Mouse (Mus musculus) neural tube, embryonic 11.5 days (tissue): ENCODE data around the gene Ctsa. TPM values are rescaled to one million over a fixed set of nuclear protein-coding genes. Genes with fewer than 3 reads are reported as not detected.

Experiments
- ATAC-seq: fragments of 200-750 bp; cut with Nextera tagmentation; 2 replicates; pipeline ENCODE4 v1.8.0; 2017; ENCODE audit warnings: moderate number of reproducible peaks, mild to moderate bottlenecking, moderate TSS enrichment, moderate library complexity; ENCODE audit not compliant: insufficient read depth, low FRiP score, low TSS enrichment
- DNase-seq: peaks from one replicate; pipeline ENCODE4 v3.0.0-alpha.2; 2015; ENCODE audit warnings: low spot score
- H3K27ac ChIP-seq: fragments of 300-500 bp; sonication (generic); 2 replicates; pipeline ENCODE4 v1.5.1; 2014; ENCODE audit warnings: low read depth, mild to moderate bottlenecking, low read length
- H3K27me3 ChIP-seq: fragments of 300-500 bp; sonication (generic); 2 replicates; pipeline ENCODE4 v1.6.1; 2014; ENCODE audit warnings: mild to moderate bottlenecking, low read length, mixed read lengths; ENCODE audit not compliant: control insufficient read depth, insufficient read depth
- H3K36me3 ChIP-seq: fragments of 300-500 bp; sonication (generic); 2 replicates; pipeline ENCODE4 v1.6.1; 2014; ENCODE audit warnings: mild to moderate bottlenecking, low read length, moderate library complexity, mixed read lengths; ENCODE audit not compliant: control insufficient read depth, insufficient read depth
- H3K4me1 ChIP-seq: fragments of 300-500 bp; sonication (generic); 2 replicates; pipeline ENCODE4 v1.6.1; 2014; ENCODE audit warnings: low read length, mixed read lengths; ENCODE audit not compliant: control insufficient read depth, insufficient read depth
- H3K4me2 ChIP-seq: fragments of 300-500 bp; sonication (generic); 2 replicates; pipeline ENCODE4 v1.6.1; 2014; ENCODE audit warnings: low read depth, mild to moderate bottlenecking, moderate library complexity
- H3K4me3 ChIP-seq: fragments of 300-500 bp; sonication (generic); 2 replicates; pipeline ENCODE4 v1.5.1; 2014; ENCODE audit warnings: low read depth, low read length
- H3K9ac ChIP-seq: fragments of 300-500 bp; sonication (generic); 2 replicates; pipeline ENCODE4 v1.6.1; 2014; ENCODE audit warnings: mild to moderate bottlenecking, low read length
- H3K9me3 ChIP-seq: fragments of 300-500 bp; sonication (generic); 2 replicates; pipeline ENCODE4 v1.6.1; 2016; ENCODE audit warnings: low read length; ENCODE audit not compliant: control insufficient read depth
- WGBS: fragments of 180-500 bp; shearing (Covaris S2); extraction: QIAGEN DNeasy Blood & Tissue Kit; methylation state at CpG from one replicate; pipeline ENCODE4 v1.1.7; 2014; 5-methylcytosine and 5-hydroxymethylcytosine counted together
- polyA plus RNA-seq: library from polyadenylated mRNA; unstranded; fragments of >200 nt; fragmentation: Nextera tagmentation; extraction: Ambion mirVana; gene quantifications from 2 replicates; pipeline ENCODE4 v1.2.1, GENCODE M21; 2014

Ctsa gene
- polyA plus RNA-seq, 1 experiment from 2014 or later = 88.6 TPM

DNA sequence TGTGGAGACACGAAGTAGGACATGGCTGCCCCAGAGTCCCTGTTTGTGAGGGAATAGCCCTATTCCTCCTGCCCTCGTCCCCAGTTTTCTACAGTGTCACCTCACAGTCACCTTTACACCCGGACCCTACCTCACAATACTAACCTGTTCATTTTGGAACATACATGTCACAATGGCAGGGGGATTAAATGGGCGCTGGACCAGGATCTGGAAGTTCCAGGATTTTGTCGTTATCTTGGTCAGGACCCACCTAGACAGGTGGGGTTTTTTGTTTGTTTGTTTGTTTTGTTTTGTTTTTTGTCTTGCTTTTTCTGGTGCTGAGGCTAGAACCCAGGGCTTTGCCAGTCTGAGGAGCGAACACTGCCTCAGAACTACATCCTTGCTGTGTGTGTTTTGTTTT, 4.2 kb upstream of the Ctsa start, which contains the start of gene Spata25:
TSS of gene Spata25 (minus strand) at position 101 of the 400 bp plus-strand sequence.
- Histone ChIP-seq H3K4me3 (no peak within 1 kb of the TSS), H3K9ac (no peak within 1 kb of the TSS), H3K4me1 (peaks cover 7% of the 10 kb centered on the region; the same call in 1 of the 2 replicates), H3K4me2 (no peak within 1 kb of the TSS), H3K36me3 (peaks cover 4% of the 10 kb centered on the region), H3K9me3 (no peaks in the 10 kb centered on the region), H3K27me3 (no peaks in the 10 kb centered on the region), H3K27ac (no peak within 1 kb of the TSS)
- ATAC-seq (no peak), DNase-seq (no peak)
- WGBS = 91% methylated on average over 6 of the region's 6 CpGs

DNA sequence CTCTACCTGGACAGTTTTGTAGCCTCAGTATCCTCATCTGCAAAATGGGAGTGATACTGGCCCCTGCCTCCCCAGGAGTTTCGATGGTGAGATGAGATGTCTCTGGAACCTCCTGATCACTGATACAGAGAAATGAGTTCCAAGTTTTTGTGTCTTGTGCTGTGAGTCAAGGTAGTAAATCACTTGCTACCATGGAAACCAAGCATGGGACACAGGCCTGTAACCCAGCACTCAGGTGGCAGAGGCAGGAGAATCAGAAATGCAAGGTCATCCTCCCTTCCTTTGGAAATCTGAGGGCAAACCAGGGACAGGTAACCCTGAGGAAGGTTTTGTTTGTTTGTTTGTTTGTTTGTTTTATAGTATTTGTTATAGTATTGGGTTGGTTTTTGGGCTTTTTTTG, 3.6 kb upstream of the Ctsa start:
- Histone ChIP-seq H3K27ac (no peak overlapping the region), H3K36me3 (peaks cover 4% of the 10 kb centered on the region), H3K4me2 (no peak overlapping the region), H3K9me3 (no peaks in the 10 kb centered on the region), H3K4me3 (no peak overlapping the region), H3K4me1 (peaks cover 8% of the 10 kb centered on the region), H3K27me3 (no peaks in the 10 kb centered on the region), H3K9ac (no peak overlapping the region)
- 92% methylated on average over 1 of the region's 1 CpGs for WGBS
- ATAC-seq (no peak), DNase-seq (no peak)

DNA sequence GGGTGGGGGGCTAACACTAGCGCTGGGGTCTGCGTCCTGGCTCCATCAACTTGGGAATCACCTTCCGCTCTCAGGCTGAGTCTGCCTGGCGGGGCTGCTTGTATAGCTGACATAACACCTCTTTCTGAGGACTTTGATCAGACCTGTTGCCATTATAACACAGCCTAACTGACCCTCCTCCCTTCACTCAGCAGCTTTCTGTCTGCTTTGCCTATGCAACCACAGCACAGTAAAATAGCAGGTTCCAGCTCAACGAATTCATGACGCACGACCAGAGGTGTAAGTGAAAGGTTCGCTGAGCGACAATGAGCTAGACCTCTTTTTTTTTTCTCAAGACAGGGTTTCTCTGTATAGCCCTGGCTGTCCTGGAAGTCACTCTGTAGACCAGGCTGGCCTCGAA, 1.6 kb upstream of the Ctsa start:
- DNase-seq = no peak
- Histone ChIP-seq H3K4me1 (peaks cover 16% of the 10 kb centered on the region), H3K27me3 (no peaks in the 10 kb centered on the region), H3K9me3 (no peaks in the 10 kb centered on the region), H3K36me3 (no peaks in the 10 kb centered on the region), H3K4me3 (no peak overlapping the region), H3K4me2 (no peak overlapping the region), H3K27ac (no peak overlapping the region), H3K9ac (no peak overlapping the region)
- WGBS = 87% methylated on average over 10 of the region's 10 CpGs
- ATAC-seq = no peak

DNA sequence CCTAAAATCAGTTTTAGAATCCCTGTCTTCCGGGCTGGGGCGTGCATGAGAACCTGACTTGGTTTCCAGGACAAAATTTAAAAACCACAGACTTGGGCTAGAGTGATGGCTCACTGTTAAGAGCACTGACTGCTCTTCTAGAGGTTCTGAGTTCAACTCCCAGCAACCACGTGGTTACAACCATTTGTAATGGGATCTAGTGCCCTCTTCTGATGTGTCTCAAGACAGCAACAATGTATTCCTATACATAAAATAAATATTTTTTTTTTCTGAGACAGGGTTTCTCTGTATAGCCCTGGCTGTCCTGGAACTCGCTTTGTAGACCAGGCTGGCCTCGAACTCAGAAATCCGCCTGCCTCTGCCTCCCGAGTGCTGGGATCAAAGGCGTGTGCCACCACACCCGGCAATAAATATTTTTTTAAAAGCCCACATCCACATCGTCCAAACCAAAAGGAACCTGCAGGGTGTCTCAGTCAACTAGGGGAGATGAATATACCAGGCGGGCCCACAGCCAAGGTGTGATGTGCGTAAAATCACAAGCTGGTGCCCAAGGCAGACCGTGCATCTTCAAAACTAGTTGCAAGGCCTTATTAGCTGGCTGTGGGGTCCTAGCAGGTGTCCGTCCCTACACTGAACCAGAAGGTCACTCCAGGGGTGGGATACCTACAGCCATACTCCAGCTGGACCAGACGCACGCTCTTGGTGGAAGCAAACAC, 483 bp upstream of the Ctsa start:
- ATAC-seq = no peak; the same call in 1 of the 2 replicates
- H3K4me1 ChIP-seq = peaks cover 16% of the 10 kb centered on the region
- H3K27ac ChIP-seq = peak overlapping the region; percentile 54; the same call in 1 of the 2 replicates
- DNase-seq = no peak
- H3K36me3 ChIP-seq = no peaks in the 10 kb centered on the region
- H3K4me2 ChIP-seq = peak overlapping the region; percentile 97
- H3K27me3 ChIP-seq = no peaks in the 10 kb centered on the region
- H3K9ac ChIP-seq = peak overlapping the region; percentile 66; the same call in 1 of the 2 replicates
- H3K4me3 ChIP-seq = peak overlapping the region; percentile 49
- 65% methylated on average over 16 of the region's 16 CpGs for WGBS
- no peaks in the 10 kb centered on the region for H3K9me3 ChIP-seq

DNA sequence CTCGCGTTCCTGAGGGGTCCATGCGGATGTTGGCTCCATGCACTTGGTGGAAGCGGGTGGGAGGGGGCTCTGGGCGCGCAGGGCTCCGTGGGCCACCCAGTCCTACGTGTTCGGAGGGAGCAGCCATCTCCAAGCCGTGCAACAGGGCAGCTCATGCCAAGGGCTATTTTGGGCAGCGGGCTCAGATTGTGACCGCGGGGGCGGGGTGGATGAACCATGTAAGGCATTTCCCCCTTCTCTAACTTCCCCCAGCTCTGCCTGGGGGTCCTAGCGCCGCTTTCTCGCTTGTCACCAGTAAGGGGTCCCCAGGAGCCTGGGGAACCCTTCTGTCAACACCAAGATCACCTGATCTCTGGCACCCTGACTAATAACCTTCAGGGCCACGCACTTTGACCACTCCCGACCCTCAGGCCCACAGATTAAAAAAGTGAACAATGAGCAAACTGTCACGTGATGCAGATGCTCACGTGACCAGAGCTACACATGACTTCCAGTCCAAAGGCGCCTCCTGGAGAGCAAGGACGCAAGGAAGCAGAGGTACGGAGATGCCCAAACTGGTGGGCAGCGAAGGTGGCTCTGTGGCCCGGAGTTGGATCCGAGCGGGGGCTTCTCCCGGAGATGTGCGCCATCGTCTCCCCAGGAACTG, 764 bp downstream of the Ctsa start, which contains the start of gene Neurl2:
TSS of gene Neurl2 (minus strand) at position 143 of the 646 bp plus-strand sequence.
- H3K4me1 ChIP-seq = peaks cover 16% of the 10 kb centered on the region

DNA sequence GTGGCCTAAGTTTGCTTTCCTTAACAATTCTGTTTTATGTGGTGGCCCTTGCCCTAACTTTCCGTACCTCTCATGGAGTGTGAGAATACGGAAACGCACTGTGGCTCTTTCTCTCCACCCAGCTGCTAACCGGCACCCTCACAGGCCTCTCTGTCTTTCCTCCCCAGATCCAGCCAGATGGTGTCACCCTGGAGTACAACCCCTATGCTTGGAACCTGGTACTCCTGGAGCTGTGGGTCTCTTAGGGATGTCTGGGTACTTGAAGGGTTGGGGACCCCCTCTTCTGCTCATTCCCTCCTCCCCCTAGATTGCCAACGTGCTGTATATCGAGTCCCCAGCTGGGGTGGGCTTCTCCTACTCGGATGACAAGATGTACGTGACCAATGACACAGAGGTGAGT, 1.9 kb downstream of the Ctsa start:
- Histone ChIP-seq H3K27ac (no peak overlapping the region), H3K36me3 (peaks cover 3% of the 10 kb centered on the region; the same call in 1 of the 2 replicates), H3K4me1 (peaks cover 16% of the 10 kb centered on the region), H3K4me2 (peak overlapping the region; percentile 97), H3K27me3 (no peaks in the 10 kb centered on the region), H3K9ac (peak overlapping the region; percentile 66), H3K9me3 (no peaks in the 10 kb centered on the region), H3K4me3 (peak overlapping the region; percentile 49)
- DNase-seq (no peak), ATAC-seq (no peak)
- 51% methylated on average over 8 of the region's 8 CpGs for WGBS

More for the DNA sequence above, 764 bp downstream of the Ctsa start, which contains the start of gene Neurl2:
- WGBS = under 1% methylated on average over 27 of the region's 31 CpGs
- peak within 1 kb of the TSS; percentile 97 for H3K4me2 ChIP-seq
- H3K27me3 ChIP-seq = no peaks in the 10 kb centered on the region
- H3K4me3 ChIP-seq = peak within 1 kb of the TSS; percentile 49
- H3K36me3 ChIP-seq = no peaks in the 10 kb centered on the region
- H3K27ac ChIP-seq = peak within 1 kb of the TSS; percentile 54; the same call in 1 of the 2 replicates
- peak within 1 kb of the TSS; percentile 66 for H3K9ac ChIP-seq
- H3K9me3 ChIP-seq = no peaks in the 10 kb centered on the region
- ATAC-seq = peak; percentile 58
- DNase-seq = peak; percentile 91

DNA sequence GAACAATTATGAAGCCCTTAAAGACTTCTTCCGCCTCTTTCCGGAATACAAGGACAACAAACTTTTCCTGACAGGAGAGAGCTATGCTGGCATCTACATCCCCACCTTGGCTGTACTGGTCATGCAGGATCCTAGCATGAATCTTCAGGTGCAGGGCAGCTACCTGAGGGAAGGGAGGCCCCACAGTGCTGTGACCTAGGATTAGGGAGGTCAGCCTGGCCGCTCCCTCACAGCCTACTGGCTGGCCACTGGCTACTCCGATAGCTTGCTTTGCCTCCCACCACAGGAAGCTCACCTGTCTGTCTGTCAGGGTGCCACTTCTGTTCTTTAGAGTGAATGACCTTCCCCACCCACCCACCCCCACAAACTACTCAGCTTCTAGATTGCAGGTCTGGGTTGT, 2.5 kb downstream of the Ctsa start:
- no peak overlapping the region for H3K9ac ChIP-seq
- no peak overlapping the region for H3K4me3 ChIP-seq
- no peaks in the 10 kb centered on the region for H3K27me3 ChIP-seq
- 96% methylated on average over 4 of the region's 4 CpGs for WGBS
- no peak for DNase-seq
- ATAC-seq = no peak
- no peak overlapping the region for H3K4me2 ChIP-seq
- H3K9me3 ChIP-seq = no peaks in the 10 kb centered on the region
- H3K4me1 ChIP-seq = peaks cover 16% of the 10 kb centered on the region
- no peak overlapping the region for H3K27ac ChIP-seq
- H3K36me3 ChIP-seq = peaks cover 10% of the 10 kb centered on the region

DNA sequence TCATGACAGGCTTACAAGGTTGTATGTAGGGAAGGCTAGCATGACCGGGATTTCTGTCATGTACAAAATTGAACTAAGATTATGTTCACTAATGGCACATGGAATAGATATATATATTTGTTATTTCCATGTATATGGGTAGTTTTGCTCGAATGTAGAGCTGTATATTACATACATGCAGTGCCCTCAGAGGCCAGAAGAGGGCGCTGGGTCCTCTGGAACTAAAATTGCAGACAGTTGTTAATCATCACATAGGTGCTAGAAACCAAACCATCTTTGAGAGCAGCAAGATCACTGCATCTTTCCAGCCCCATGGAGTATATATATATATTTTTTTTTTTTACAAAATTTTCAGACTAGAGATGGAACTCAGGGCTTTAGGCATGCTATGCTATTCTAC, 13.1 kb downstream of the Ctsa start:
- H3K4me2 ChIP-seq = no peak overlapping the region
- no peaks in the 10 kb centered on the region for H3K4me1 ChIP-seq
- ATAC-seq (no peak), DNase-seq (no peak)
- no peak overlapping the region for H3K4me3 ChIP-seq
- H3K9ac ChIP-seq = no peak overlapping the region
- 55% methylated on average over 3 of the region's 3 CpGs for WGBS
- no peaks in the 10 kb centered on the region; the same call in 1 of the 2 replicates for H3K36me3 ChIP-seq
- no peak overlapping the region for H3K27ac ChIP-seq
- no peaks in the 10 kb centered on the region for H3K27me3 ChIP-seq
- H3K9me3 ChIP-seq = no peaks in the 10 kb centered on the region
